In the genomic region with DNA sequence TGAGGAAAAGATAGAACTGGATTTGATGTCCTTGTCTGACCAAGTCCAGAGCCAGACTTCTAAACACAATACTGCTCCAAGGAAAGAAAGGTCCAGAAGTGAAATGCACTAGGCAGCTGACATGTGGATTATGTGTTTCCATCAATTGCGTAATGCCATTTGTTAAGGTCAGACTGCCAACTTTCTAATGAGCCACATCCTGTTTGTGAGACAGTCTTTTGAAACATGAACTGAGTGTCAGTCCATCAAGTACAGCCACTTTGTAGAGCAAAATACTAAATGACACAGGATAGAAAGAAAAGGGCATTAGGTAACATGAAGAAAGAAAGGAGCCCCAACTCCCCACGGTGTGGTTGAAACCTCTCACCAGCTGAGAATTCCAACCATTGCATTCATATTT, we compare ENCODE assay signal across 9 mouse cellular contexts.
DNase-seq lines count a peak whose midpoint lies in the region; ATAC-seq and TF ChIP-seq lines count a peak whose summit lies in the region.
"Had no signal": no experiment of that assay in that cellular context is flagged by ENCODE, and none has a peak within 500 bp of the region (broad histone marks: within the 10 kb centered on the region; RNA-seq: fewer than 3 reads in every experiment).

No protein-coding gene starts in this region.

- H3K9me3 ChIP-seq in kidney, postnatal 0 days (replicated peaks; ENCODE audit: low read length) = no peaks in the 10 kb centered on the region
- no peaks in the 10 kb centered on the region for H3K9me3 ChIP-seq in kidney, embryonic 14.5 days (ENCODE audit: control insufficient read depth, low read length)
- no peaks in the 10 kb centered on the region for H3K9me3 ChIP-seq in embryonic facial prominence, embryonic 11.5 days (replicated peaks; ENCODE audit: control insufficient read depth, low read length)
- no peaks in the 10 kb centered on the region for H3K9me3 ChIP-seq in lung, postnatal 0 days (ENCODE audit: low read length)
- no peaks in the 10 kb centered on the region for H3K9me3 ChIP-seq in forebrain, embryonic 15.5 days
- H3K9me3 ChIP-seq: megakaryocyte, embryonic 14.5 days had no signal

- POLR2A ChIA-PET in Patski (lab: Charles Lee) = no interaction called here

- H3K4me3 ChIP-seq in kidney, postnatal 0 days (replicated peaks; ENCODE audit: low read depth, low read length) = no peak overlapping the region
- H3K4me3 ChIP-seq in kidney, embryonic 14.5 days (ENCODE audit: low read length) = no peak overlapping the region
- no peak overlapping the region for H3K4me3 ChIP-seq in embryonic facial prominence, embryonic 11.5 days (ENCODE audit: low read depth, low read length)
- H3K4me3 ChIP-seq in lung, postnatal 0 days (ENCODE audit: low read depth, low read length) = no peak overlapping the region
- no peak overlapping the region for H3K4me3 ChIP-seq in forebrain, embryonic 15.5 days
- H3K4me3 ChIP-seq: megakaryocyte, embryonic 14.5 days had no signal

- CTCF ChIA-PET in Patski (lab: Charles Lee) = no interaction called here

- peak; percentile 17 for DNase-seq in kidney, postnatal 0 days (ENCODE audit: low spot score)
- DNase-seq in Patski (ENCODE audit: low read depth, low spot score) = peak; percentile 66
- DNase-seq in embryonic facial prominence, embryonic 11.5 days (ENCODE audit: low spot score) = peak; percentile 20
- peak; percentile 69 for DNase-seq in lung, postnatal 0 days (ENCODE audit: low spot score)
- no peak for DNase-seq in cerebellum, postnatal 4 days (ENCODE audit: low spot score in 2 of 2)
- DNase-seq: kidney, adult 18-20 months had no signal

- no peak overlapping the region for H3K4me2 ChIP-seq in kidney, postnatal 0 days (ENCODE audit: low read length)
- no peak overlapping the region for H3K4me2 ChIP-seq in kidney, embryonic 14.5 days (replicated peaks; ENCODE audit: low read depth, low read length)
- H3K4me2 ChIP-seq in embryonic facial prominence, embryonic 11.5 days (ENCODE audit: low read depth, low read length) = no peak overlapping the region
- no peak overlapping the region for H3K4me2 ChIP-seq in lung, postnatal 0 days (replicated peaks; ENCODE audit: low read depth, low read length)
- H3K4me2 ChIP-seq in forebrain, embryonic 15.5 days (replicated peaks) = no peak overlapping the region

- no peaks in the 10 kb centered on the region for H3K36me3 ChIP-seq in kidney, postnatal 0 days (ENCODE audit: insufficient read depth, low read length)
- H3K36me3 ChIP-seq in kidney, embryonic 14.5 days (ENCODE audit: control insufficient read depth, insufficient read depth, low read length) = no peaks in the 10 kb centered on the region
- H3K36me3 ChIP-seq in embryonic facial prominence, embryonic 11.5 days (replicated peaks; ENCODE audit: control insufficient read depth, insufficient read depth, low read depth, low read length) = no peaks in the 10 kb centered on the region
- no peaks in the 10 kb centered on the region for H3K36me3 ChIP-seq in lung, postnatal 0 days (ENCODE audit: insufficient read depth, low read length)
- H3K36me3 ChIP-seq in forebrain, embryonic 15.5 days = no peaks in the 10 kb centered on the region

- peak; percentile 31; the same call in 1 of the 2 replicates for TF ChIP-seq EP300 in lung, postnatal 0 days (IDR thresholded peaks at IDR 0.05)

- no peak for ATAC-seq in kidney, postnatal 0 days (replicated peaks; ENCODE audit: low FRiP score, low read depth)
- ATAC-seq in kidney, embryonic 14.5 days (ENCODE audit: low FRiP score, low TSS enrichment) = no peak
- ATAC-seq in Patski = peak; percentile 98
- ATAC-seq in embryonic facial prominence, embryonic 11.5 days (replicated peaks; ENCODE audit: insufficient number of reproducible peaks, low FRiP score, low TSS enrichment, low read depth) = no peak; the same call in 1 of the 2 replicates
- ATAC-seq in lung, postnatal 0 days = peak; percentile 72
- ATAC-seq in forebrain, embryonic 15.5 days (replicated peaks) = no peak

- WGBS in kidney, postnatal 0 days = 37% methylated on average over 2 of the region's 2 CpGs
- WGBS in kidney, embryonic 14.5 days = 42% methylated on average over 2 of the region's 2 CpGs
- WGBS in embryonic facial prominence, embryonic 11.5 days = 29% methylated on average over 2 of the region's 2 CpGs
- WGBS in lung, postnatal 0 days = 52% methylated on average over 2 of the region's 2 CpGs
- WGBS in forebrain, embryonic 15.5 days = 50% methylated on average over 2 of the region's 2 CpGs

- H3K4me1 ChIP-seq in kidney, postnatal 0 days (replicated peaks; ENCODE audit: insufficient read depth, low read length) = no peaks in the 10 kb centered on the region
- no peaks in the 10 kb centered on the region for H3K4me1 ChIP-seq in kidney, embryonic 14.5 days (ENCODE audit: control insufficient read depth, insufficient read depth, low read length)
- H3K4me1 ChIP-seq in embryonic facial prominence, embryonic 11.5 days (ENCODE audit: control insufficient read depth, insufficient read depth, low read length) = no peaks in the 10 kb centered on the region
- no peaks in the 10 kb centered on the region for H3K4me1 ChIP-seq in lung, postnatal 0 days (ENCODE audit: insufficient read depth, low read depth, low read length)
- no peaks in the 10 kb centered on the region for H3K4me1 ChIP-seq in forebrain, embryonic 15.5 days
- H3K4me1 ChIP-seq: megakaryocyte, embryonic 14.5 days had no signal

- no peak for TF ChIP-seq CTCF in kidney, postnatal 0 days (IDR thresholded peaks at IDR 0.05; ENCODE audit: low read depth)
- TF ChIP-seq CTCF in Patski (IDR thresholded peaks at IDR 0.05) = no peak
- TF ChIP-seq CTCF in lung, postnatal 0 days (IDR thresholded peaks at IDR 0.05) = no peak

- in situ Hi-C loops in Patski (cut with MboI; ENCODE audit: low pct_unique_long_range_greater_than_20kb) = no loop called here

- H3K9ac ChIP-seq in kidney, postnatal 0 days (ENCODE audit: low read depth, low read length) = no peak overlapping the region
- no peak overlapping the region for H3K9ac ChIP-seq in kidney, embryonic 14.5 days (ENCODE audit: low read depth, low read length)
- no peak overlapping the region for H3K9ac ChIP-seq in embryonic facial prominence, embryonic 11.5 days (replicated peaks; ENCODE audit: low read length)
- H3K9ac ChIP-seq in lung, postnatal 0 days (replicated peaks; ENCODE audit: low read depth) = no peak overlapping the region
- H3K9ac ChIP-seq in forebrain, embryonic 15.5 days (replicated peaks) = no peak overlapping the region

- H3K27me3 ChIP-seq in kidney, postnatal 0 days (ENCODE audit: insufficient read depth, low read length) = no peaks in the 10 kb centered on the region
- no peaks in the 10 kb centered on the region for H3K27me3 ChIP-seq in kidney, embryonic 14.5 days (ENCODE audit: control insufficient read depth, insufficient read depth, low read length)
- H3K27me3 ChIP-seq in Patski = no peaks in the 10 kb centered on the region
- no peaks in the 10 kb centered on the region for H3K27me3 ChIP-seq in embryonic facial prominence, embryonic 11.5 days (ENCODE audit: control insufficient read depth, insufficient read depth, low read length)
- H3K27me3 ChIP-seq in lung, postnatal 0 days (replicated peaks; ENCODE audit: insufficient read depth, low read length) = no peaks in the 10 kb centered on the region
- no peaks in the 10 kb centered on the region for H3K27me3 ChIP-seq in forebrain, embryonic 15.5 days
- H3K27me3 ChIP-seq: megakaryocyte, embryonic 14.5 days had no signal

- H3K27ac ChIP-seq in kidney, postnatal 0 days = no peak overlapping the region
- H3K27ac ChIP-seq in kidney, embryonic 14.5 days (ENCODE audit: low read depth, low read length) = no peak overlapping the region
- no peak overlapping the region for H3K27ac ChIP-seq in embryonic facial prominence, embryonic 11.5 days (replicated peaks; ENCODE audit: low read depth, low read length)
- no peak overlapping the region for H3K27ac ChIP-seq in lung, postnatal 0 days (ENCODE audit: low read length)
- H3K27ac ChIP-seq in forebrain, embryonic 15.5 days (replicated peaks) = no peak overlapping the region

Comparison
In these comparisons a context has a peak if more than half of its experiments do, and no peak if none do; other contexts are left out.
1. ATAC-seq: peak in Patski (single experiment) and lung, postnatal 0 days (single experiment); none in kidney, postnatal 0 days (single experiment), kidney, embryonic 14.5 days (single experiment), embryonic facial prominence, embryonic 11.5 days (single experiment) and forebrain, embryonic 15.5 days (single experiment).
2. DNase-seq: peak in kidney, postnatal 0 days (single experiment), Patski (single experiment), embryonic facial prominence, embryonic 11.5 days (single experiment) and lung, postnatal 0 days (single experiment); none in cerebellum, postnatal 4 days (0 of 2).